Mouse (Mus musculus): ENCODE data around the gene Mfsd6l. TPM values are rescaled to one million over a fixed set of nuclear protein-coding genes. Genes with fewer than 3 reads are reported as not detected.
A peak's percentile ranks its signal among the peaks of the same experiment; 100 is the strongest.

Mfsd6l gene
- polyA plus RNA-seq, 1 experiment from 2014 or later, result 0.12 TPM

DNA sequence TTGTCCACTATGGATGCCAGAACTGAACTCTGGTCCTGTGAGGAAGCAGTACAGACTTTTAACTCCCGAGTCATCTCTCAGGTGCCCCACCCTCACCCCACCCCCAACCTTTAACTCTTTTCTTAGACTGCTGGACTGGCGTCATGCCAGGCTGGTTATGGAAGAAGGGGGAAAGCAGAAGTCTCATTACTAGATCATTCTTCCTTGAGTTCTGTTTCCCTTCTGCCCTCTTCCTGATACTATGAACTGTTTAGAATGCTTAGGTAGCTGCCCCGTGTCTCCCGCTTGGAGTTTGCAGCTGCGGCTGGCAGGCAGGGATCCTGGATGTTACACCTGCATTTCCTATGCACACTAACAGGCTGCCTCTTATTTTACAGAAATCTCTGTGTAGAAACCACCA, 36.2 kb upstream of the Mfsd6l start:
- H3K9ac ChIP-seq (replicated peaks), result no peak overlapping the region
- no peaks in the 10 kb centered on the region for H3K9me3 ChIP-seq (ENCODE audit: low read length)
- TF ChIP-seq EP300 (IDR thresholded peaks at IDR 0.05; ENCODE audit: low read depth) (no peak), CTCF (IDR thresholded peaks at IDR 0.05; ENCODE audit: low read depth) (no peak)
- H3K4me2 ChIP-seq (ENCODE audit: low read depth, low read length), result 0 out of 2 replicates have a peak overlapping the region, but pooled peaks have one; percentile 22
- H3K4me3 ChIP-seq (ENCODE audit: low read depth, low read length), result no peak overlapping the region
- H3K27ac ChIP-seq (ENCODE audit: low read depth), result peak overlapping the region; percentile 29
- no peaks in the 10 kb centered on the region for H3K36me3 ChIP-seq (replicated peaks; ENCODE audit: insufficient read depth, low read length)
- no peaks in the 10 kb centered on the region for H3K27me3 ChIP-seq (ENCODE audit: insufficient read depth, low read length)
- no peak for DNase-seq
- ATAC-seq, result peak; percentile 19; the same call in 1 of the 2 replicates
- H3K4me1 ChIP-seq (ENCODE audit: insufficient read depth), result 0 out of 2 replicates have a peak, but pooled peaks cover 4% of the 10 kb centered on the region
- WGBS (ENCODE audit: insufficient replicate concordance), result 47% methylated on average over 5 of the region's 5 CpGs

- DNase-seq, result no peak
- Histone ChIP-seq H3K9ac (replicated peaks) (no peak overlapping the region), H3K4me2 (ENCODE audit: low read depth, low read length) (no peak overlapping the region), H3K4me1 (ENCODE audit: insufficient read depth) (0 out of 2 replicates have a peak, but pooled peaks cover 4% of the 10 kb centered on the region), H3K27me3 (ENCODE audit: insufficient read depth, low read length) (no peaks in the 10 kb centered on the region), H3K9me3 (ENCODE audit: low read length) (no peaks in the 10 kb centered on the region), H3K4me3 (ENCODE audit: low read depth, low read length) (no peak overlapping the region), H3K36me3 (replicated peaks; ENCODE audit: insufficient read depth, low read length) (no peaks in the 10 kb centered on the region), H3K27ac (ENCODE audit: low read depth) (peak overlapping the region; percentile 29; the same call in 1 of the 2 replicates)
- TF ChIP-seq EP300 (IDR thresholded peaks at IDR 0.05; ENCODE audit: low read depth) (no peak), CTCF (IDR thresholded peaks at IDR 0.05; ENCODE audit: low read depth) (no peak)
- no peak for ATAC-seq
- WGBS (ENCODE audit: insufficient replicate concordance), result 83% methylated on average over 2 of the region's 2 CpGs
Observed at GRCm38 (mm10) chr11:68520439-68520838, 35.5 kb upstream of the Mfsd6l start.

DNA sequence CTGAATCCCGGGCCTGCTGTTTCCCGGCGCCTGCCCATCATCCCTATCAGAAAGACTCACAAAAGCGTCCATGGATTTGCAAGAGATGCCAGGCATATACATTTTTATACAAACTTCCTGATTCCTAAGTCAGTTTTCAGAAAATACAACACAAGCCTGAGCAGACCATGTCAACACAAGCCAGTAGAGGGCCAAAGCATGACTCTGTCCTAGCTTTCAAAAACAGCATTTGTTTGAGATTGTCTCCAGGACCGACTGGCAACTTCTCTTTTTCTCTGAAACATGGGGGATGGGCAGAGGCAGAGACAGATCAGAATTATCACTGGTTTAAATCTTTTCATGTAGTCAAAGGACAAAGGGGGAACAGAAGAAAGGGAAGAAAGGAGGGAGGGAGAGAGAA, 34.6 kb upstream of the Mfsd6l start:
- Histone ChIP-seq H3K9ac (replicated peaks) (no peak overlapping the region), H3K9me3 (ENCODE audit: low read length) (no peaks in the 10 kb centered on the region), H3K27ac (ENCODE audit: low read depth) (no peak overlapping the region), H3K4me3 (ENCODE audit: low read depth, low read length) (no peak overlapping the region), H3K4me1 (ENCODE audit: insufficient read depth) (0 out of 2 replicates have a peak, but pooled peaks cover 4% of the 10 kb centered on the region), H3K27me3 (ENCODE audit: insufficient read depth, low read length) (no peaks in the 10 kb centered on the region), H3K36me3 (replicated peaks; ENCODE audit: insufficient read depth, low read length) (peaks cover 5% of the 10 kb centered on the region; the same call in 1 of the 2 replicates), H3K4me2 (ENCODE audit: low read depth, low read length) (no peak overlapping the region)
- WGBS (ENCODE audit: insufficient replicate concordance), result 64% methylated on average over 5 of the region's 5 CpGs
- TF ChIP-seq EP300 (IDR thresholded peaks at IDR 0.05; ENCODE audit: low read depth), result no peak
- peak; percentile 20; the same call in 1 of the 2 replicates for TF ChIP-seq CTCF (IDR thresholded peaks at IDR 0.05; ENCODE audit: low read depth)
- DNase-seq (no peak), ATAC-seq (no peak)

- H3K4me2 ChIP-seq (ENCODE audit: low read depth, low read length), result no peak overlapping the region
- H3K27ac ChIP-seq (ENCODE audit: low read depth), result no peak overlapping the region
- 64% methylated on average over 4 of the region's 4 CpGs for WGBS (ENCODE audit: insufficient replicate concordance)
- no peak overlapping the region for H3K4me3 ChIP-seq (ENCODE audit: low read depth, low read length)
- H3K4me1 ChIP-seq (ENCODE audit: insufficient read depth), result no peaks in the 10 kb centered on the region
- no peak for DNase-seq
- TF ChIP-seq EP300 (IDR thresholded peaks at IDR 0.05; ENCODE audit: low read depth) (no peak), CTCF (IDR thresholded peaks at IDR 0.05; ENCODE audit: low read depth) (no peak)
- H3K9me3 ChIP-seq (ENCODE audit: low read length), result no peaks in the 10 kb centered on the region
- no peak for ATAC-seq
- H3K36me3 ChIP-seq (replicated peaks; ENCODE audit: insufficient read depth, low read length), result peaks cover 5% of the 10 kb centered on the region; the same call in 1 of the 2 replicates
- no peaks in the 10 kb centered on the region for H3K27me3 ChIP-seq (ENCODE audit: insufficient read depth, low read length)
- no peak overlapping the region for H3K9ac ChIP-seq (replicated peaks)
Observed at GRCm38 (mm10) chr11:68526441-68526840, 29.5 kb upstream of the Mfsd6l start.

DNA sequence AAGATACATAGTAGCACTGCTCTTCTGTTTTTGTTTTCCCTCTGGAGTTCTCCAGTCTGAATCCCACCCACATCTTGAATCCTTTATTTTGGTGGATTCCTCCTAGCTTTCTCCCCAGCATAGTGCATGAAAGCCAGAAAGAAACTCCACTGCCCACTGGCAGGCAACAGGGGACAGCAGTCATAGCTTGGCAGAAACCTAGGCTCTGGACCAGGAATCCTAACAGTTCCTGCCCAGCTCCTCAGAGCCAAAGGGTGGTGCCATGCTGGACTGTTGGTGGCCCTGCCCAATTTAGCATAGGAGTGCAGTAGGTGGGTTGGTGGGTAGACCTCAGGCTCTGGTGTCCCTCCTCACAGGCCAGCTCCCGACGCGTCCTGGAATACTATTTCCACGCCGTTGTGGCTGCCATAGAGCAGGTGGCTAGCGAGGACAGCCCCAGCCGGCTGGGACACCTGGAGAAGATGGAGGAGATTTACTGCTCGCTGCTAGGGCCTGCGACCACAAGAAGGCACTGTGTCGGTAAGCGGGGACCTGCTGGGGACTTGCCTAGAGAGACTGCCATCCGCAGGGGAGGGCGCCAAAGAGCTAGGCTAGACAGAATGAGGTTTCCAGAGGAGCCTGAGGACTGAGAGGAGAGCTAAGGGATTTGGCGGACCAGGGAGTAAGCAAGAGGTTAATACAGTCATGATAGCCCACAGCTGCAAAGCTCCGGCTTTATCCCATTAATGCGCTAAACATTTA, 24.8 kb upstream of the Mfsd6l start:
- Histone ChIP-seq H3K36me3 (replicated peaks; ENCODE audit: insufficient read depth, low read length) (no peaks in the 10 kb centered on the region; the same call in 1 of the 2 replicates), H3K9ac (replicated peaks) (no peak overlapping the region), H3K9me3 (ENCODE audit: low read length) (no peaks in the 10 kb centered on the region), H3K27ac (ENCODE audit: low read depth) (no peak overlapping the region), H3K4me2 (ENCODE audit: low read depth, low read length) (no peak overlapping the region), H3K4me1 (ENCODE audit: insufficient read depth) (no peaks in the 10 kb centered on the region), H3K4me3 (ENCODE audit: low read depth, low read length) (no peak overlapping the region), H3K27me3 (ENCODE audit: insufficient read depth, low read length) (no peaks in the 10 kb centered on the region)
- ATAC-seq, result no peak
- DNase-seq, result no peak
- TF ChIP-seq CTCF (IDR thresholded peaks at IDR 0.05; ENCODE audit: low read depth) (peak; percentile 61), EP300 (IDR thresholded peaks at IDR 0.05; ENCODE audit: low read depth) (no peak)
- 40% methylated on average over 16 of the region's 16 CpGs for WGBS (ENCODE audit: insufficient replicate concordance)

- no peaks in the 10 kb centered on the region for H3K27me3 ChIP-seq (ENCODE audit: insufficient read depth, low read length)
- 58% methylated on average over 11 of the region's 11 CpGs for WGBS (ENCODE audit: insufficient replicate concordance)
- no peaks in the 10 kb centered on the region for H3K4me1 ChIP-seq (ENCODE audit: insufficient read depth)
Observed at GRCm38 (mm10) chr11:68531941-68532535, 23.9 kb upstream of the Mfsd6l start.

More at GRCm38 (mm10) chr11:68531941-68532535, 23.9 kb upstream of the Mfsd6l start:
- Histone ChIP-seq H3K4me3 (ENCODE audit: low read depth, low read length) (no peak overlapping the region), H3K9me3 (ENCODE audit: low read length) (no peaks in the 10 kb centered on the region), H3K4me2 (ENCODE audit: low read depth, low read length) (no peak overlapping the region), H3K36me3 (replicated peaks; ENCODE audit: insufficient read depth, low read length) (no peaks in the 10 kb centered on the region), H3K27ac (ENCODE audit: low read depth) (no peak overlapping the region), H3K9ac (replicated peaks) (no peak overlapping the region)
- TF ChIP-seq CTCF (IDR thresholded peaks at IDR 0.05; ENCODE audit: low read depth), result no peak
- no peak for TF ChIP-seq EP300 (IDR thresholded peaks at IDR 0.05; ENCODE audit: low read depth)
- no peak for ATAC-seq
- no peak for DNase-seq
